Comparison of ENCODE assay signal across 11 mouse cellular contexts in genomic region chr13:16715296-16715960, GRCm38 (mm10).
DNase-seq lines count a peak whose midpoint lies in the region; ATAC-seq and TF ChIP-seq lines count a peak whose summit lies in the region.
"Had no signal": no experiment of that assay in that cellular context is flagged by ENCODE, and none has a peak within 500 bp of the region (broad histone marks: within the 10 kb centered on the region; RNA-seq: fewer than 3 reads in every experiment).

No protein-coding gene starts in this region.

- ATAC-seq in heart, embryonic 15.5 days (replicated peaks; ENCODE audit: insufficient number of reproducible peaks, insufficient read depth, low FRiP score, low read depth), result peak; percentile 84

- H3K4me3 ChIP-seq in embryonic fibroblast, embryonic 13.5 days (ENCODE audit: insufficient read depth, low read length), result no peak overlapping the region
- H3K4me3 ChIP-seq in heart, embryonic 15.5 days, result no peak overlapping the region
- H3K4me3 ChIP-seq in myocyte, result no peak overlapping the region
- H3K4me3 ChIP-seq: megakaryocyte, embryonic 14.5 days had no signal

- H3K9ac ChIP-seq in heart, embryonic 15.5 days, result no peak overlapping the region

- H3K36me3 ChIP-seq in heart, embryonic 15.5 days, result no peaks in the 10 kb centered on the region
- no peaks in the 10 kb centered on the region for H3K36me3 ChIP-seq in myocyte (ENCODE audit: control insufficient read depth, insufficient read depth)

- DNase-seq in adrenal gland, adult 2 months, result peak; percentile 31
- no peak for DNase-seq in adrenal gland, postnatal 14 days
- no peak for DNase-seq in gastrocnemius, postnatal 25 days
- DNase-seq in gastrocnemius, adult 8-10 months (ENCODE audit: low spot score in 2 of 2), result no peak
- no peak for DNase-seq in cerebellum, postnatal 25 days
- DNase-seq: cerebellum, postnatal 14 days; thymus, postnatal 25 days had no signal

- peak overlapping the region; percentile 84; the same call in 1 of the 2 replicates for H3K27ac ChIP-seq in embryonic fibroblast, embryonic 13.5 days (ENCODE audit: insufficient read depth, low read length)
- peak overlapping the region; percentile 87 for H3K27ac ChIP-seq in heart, embryonic 15.5 days

- no peak for TF ChIP-seq CTCF in embryonic fibroblast, embryonic 13.5 days (IDR thresholded peaks at IDR 0.05; ENCODE audit: borderline replicate concordance, insufficient read depth, low read length)

- H3ac ChIP-seq in myocyte (ENCODE audit: control insufficient read depth, insufficient read length), result no peak overlapping the region

- no peaks in the 10 kb centered on the region for H3K79me2 ChIP-seq in myocyte (ENCODE audit: control insufficient read depth, insufficient read depth)

- 26% methylated on average over 5 of the region's 5 CpGs for WGBS in heart, embryonic 15.5 days

- H3K4me2 ChIP-seq in heart, embryonic 15.5 days, result peak overlapping the region; percentile 21
- peak overlapping the region; percentile 56 for H3K4me2 ChIP-seq in myocyte (ENCODE audit: low read depth)

- H3K4me1 ChIP-seq in embryonic fibroblast, embryonic 13.5 days (ENCODE audit: control insufficient read depth, insufficient read depth, low read length), result peaks cover 17% of the 10 kb centered on the region
- peaks cover 20% of the 10 kb centered on the region for H3K4me1 ChIP-seq in heart, embryonic 15.5 days (replicated peaks)
- H3K4me1 ChIP-seq: megakaryocyte, embryonic 14.5 days had no signal

- no peak for TF ChIP-seq POLR2A in embryonic fibroblast, embryonic 13.5 days (IDR thresholded peaks at IDR 0.05; ENCODE audit: low read depth, low read length)
- no peak for TF ChIP-seq POLR2A in myocyte (IDR thresholded peaks at IDR 0.05; ENCODE audit: insufficient read length, low read depth)

- no peaks in the 10 kb centered on the region for H3K27me3 ChIP-seq in heart, embryonic 15.5 days
- no peaks in the 10 kb centered on the region for H3K27me3 ChIP-seq in myocyte (ENCODE audit: control insufficient read depth, insufficient read depth, insufficient read length)
- H3K27me3 ChIP-seq: megakaryocyte, embryonic 14.5 days had no signal

- H3K9me3 ChIP-seq in heart, embryonic 15.5 days (replicated peaks), result no peaks in the 10 kb centered on the region

TF ChIP-seq in myocyte, 11 proteins besides CTCF, POLR2A, EP300 and RAD21:
- TF ChIP-seq TCF12 (IDR thresholded peaks at IDR 0.05; ENCODE audit: insufficient read depth, poor library complexity, severe bottlenecking) (no peak), MYOD1 (IDR thresholded peaks at IDR 0.05; ENCODE audit: control insufficient read depth in 1 of 3, insufficient read length in 2 of 3, low read depth in 2 of 3) (peak in 2 of 3 experiments; percentile 60 to 76), CEBPB (IDR thresholded peaks at IDR 0.05; ENCODE audit: insufficient read depth, poor library complexity, severe bottlenecking) (peak; percentile 96), TCF3 (IDR thresholded peaks at IDR 0.05; ENCODE audit: insufficient read length, low read depth) (no peak)
